Mouse (Mus musculus) 3T3-L1 (cell line): ENCODE measurements around the gene Ybey.
A peak's percentile ranks its signal among the peaks of the same experiment; 100 is the strongest.

ENCODE experiments used
- DNase-seq: peaks from one replicate; pipeline ENCODE4 v3.0.0-alpha.2; 2015; ENCODE audit warnings: low read depth, low spot score

Ybey gene

GRCm38 (mm10) chr10:76468203-76469162 lies at the start of gene Ybey, which contains the start of gene Mcm3ap:
TSS of gene Ybey (minus strand) at chr10:76469114.
TSS of gene Mcm3ap (plus strand) at chr10:76468927.
- peak; percentile 93 for DNase-seq

GRCm38 (mm10) chr10:76512965-76513583 lies 44.2 kb upstream of the Ybey start:
- peak; percentile 69 for DNase-seq

GRCm38 (mm10) chr10:76505865-76506264 lies 37.0 kb upstream of the Ybey start:
- no peak for DNase-seq

GRCm38 (mm10) chr10:76504271-76504943 lies 35.5 kb upstream of the Ybey start:
- no peak for DNase-seq

GRCm38 (mm10) chr10:76497522-76497921 lies 28.6 kb upstream of the Ybey start:
- DNase-seq, result no peak

- DNase-seq, result no peak
These were observed 27.5 kb upstream of the Ybey start for GRCm38 (mm10) chr10:76496366-76496765.

GRCm38 (mm10) chr10:76495501-76495900 lies 26.6 kb upstream of the Ybey start:
- DNase-seq, result no peak

GRCm38 (mm10) chr10:76493527-76493926 lies 24.6 kb upstream of the Ybey start:
- peak; percentile 8 for DNase-seq

- DNase-seq, result no peak
These were observed 20.3 kb upstream of the Ybey start for GRCm38 (mm10) chr10:76489205-76489604.

- no peak for DNase-seq
These were observed 19.4 kb upstream of the Ybey start for GRCm38 (mm10) chr10:76488265-76488664.

- DNase-seq, result no peak
These were observed 17.4 kb upstream of the Ybey start for GRCm38 (mm10) chr10:76486302-76486701.

GRCm38 (mm10) chr10:76481480-76481879 lies 12.6 kb upstream of the Ybey start:
- DNase-seq, result no peak

- DNase-seq, result no peak
These were observed 11.9 kb upstream of the Ybey start for GRCm38 (mm10) chr10:76480851-76481250.

GRCm38 (mm10) chr10:76473759-76474158 lies 4.8 kb upstream of the Ybey start:
- DNase-seq, result no peak

GRCm38 (mm10) chr10:76462721-76463120 lies 6.2 kb downstream of the Ybey start:
- DNase-seq, result no peak

GRCm38 (mm10) chr10:76462312-76462711 lies 6.6 kb downstream of the Ybey start:
- DNase-seq, result no peak

GRCm38 (mm10) chr10:76461255-76461654 lies 7.7 kb downstream of the Ybey start:
- DNase-seq, result peak; percentile 57

GRCm38 (mm10) chr10:76455289-76455688 lies 13.6 kb downstream of the Ybey start:
- peak; percentile 81 for DNase-seq

- no peak for DNase-seq
These were observed 20.1 kb downstream of the Ybey start, which contains the start of gene 2610028H24Rik for GRCm38 (mm10) chr10:76448851-76449250. TSS of gene 2610028H24Rik (plus strand) at chr10:76449081.

GRCm38 (mm10) chr10:76447406-76448229 lies 21.3 kb downstream of the Ybey start:
- DNase-seq, result no peak
